Mouse (Mus musculus): ENCODE results near the gene Gm49318.

DNA sequence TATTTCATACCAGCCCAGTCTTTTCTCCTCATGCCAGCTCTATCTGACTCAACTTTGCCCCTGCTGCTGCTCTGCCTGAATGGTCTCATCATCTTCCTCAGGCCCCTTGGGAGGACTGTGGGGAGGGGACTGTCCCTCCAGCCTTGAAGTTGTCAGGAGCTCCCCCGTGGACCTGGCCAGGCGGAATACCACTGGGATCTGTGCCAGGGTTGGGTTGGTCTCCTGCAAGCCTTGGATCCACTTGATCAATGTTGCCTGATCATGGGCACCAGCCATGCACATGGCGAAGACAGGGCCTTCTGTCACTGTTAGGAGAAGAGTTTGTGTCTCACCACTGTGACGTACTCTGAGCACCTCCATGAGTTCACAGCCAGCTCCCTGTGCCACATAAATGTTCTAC lies 1.2 kb upstream of the Gm49318 start:
- TF ChIP-seq CTCF (IDR thresholded peaks at IDR 0.05; ENCODE audit: control insufficient read depth, insufficient read depth, insufficient replicate concordance, low read depth, low read length) (no peak), POLR2A (IDR thresholded peaks at IDR 0.05; ENCODE audit: control insufficient read depth, low read depth, low read length) (no peak)
